Mouse (Mus musculus): Measurements from ENCODE around the gene Vgll4.

DNA sequence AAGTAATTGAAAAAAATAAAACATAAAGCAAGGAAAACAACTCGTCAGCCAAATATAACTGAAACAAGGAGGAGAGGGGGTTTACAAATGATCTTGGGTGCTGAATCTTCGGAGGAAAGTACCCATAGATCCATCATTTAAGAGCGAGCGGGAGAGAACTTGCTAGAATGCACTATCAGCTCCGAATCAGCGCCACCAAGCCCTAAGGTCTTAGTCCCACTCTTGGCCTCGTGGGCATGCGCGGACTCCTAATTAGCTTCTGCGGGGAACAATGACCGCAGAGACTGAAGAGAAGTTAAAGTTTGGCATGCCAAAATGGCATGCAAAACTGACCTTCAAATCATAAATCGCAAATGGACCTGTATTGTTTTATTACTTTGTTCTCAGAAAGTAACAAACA is 2.2 kb downstream of the Vgll4 start:
- TF ChIP-seq POLR2A (IDR thresholded peaks at IDR 0.05; ENCODE audit: low read depth, low read length) (no peak), CTCF (IDR thresholded peaks at IDR 0.05; ENCODE audit: borderline replicate concordance, insufficient read depth, low read length) (no peak)
